Mouse (Mus musculus) heart, postnatal 14 days (tissue): ENCODE data around the gene Rag1. TPM values are rescaled to one million over a fixed set of nuclear protein-coding genes. Genes with fewer than 3 reads are reported as not detected.

Source experiments
- DNase-seq, 2 experiments: peaks; one replicate each; pipeline ENCODE4 v3.0.0; 2021 to 2022
- intact Hi-C: fragments of 180-260 bp; cut with DNase I; formaldehyde crosslinking; loops from one replicate; pipeline ENCODE4 v1.15.1; 2025
- total RNA-seq, 2 experiments: library from RNA; stranded (reverse); gene quantifications; 2 replicates each; pipeline ENCODE4 v1.2.3; 2021

Rag1 gene
- total RNA-seq, 2 experiments from 2014 or later = 1.1 to 29.2 TPM

DNA sequence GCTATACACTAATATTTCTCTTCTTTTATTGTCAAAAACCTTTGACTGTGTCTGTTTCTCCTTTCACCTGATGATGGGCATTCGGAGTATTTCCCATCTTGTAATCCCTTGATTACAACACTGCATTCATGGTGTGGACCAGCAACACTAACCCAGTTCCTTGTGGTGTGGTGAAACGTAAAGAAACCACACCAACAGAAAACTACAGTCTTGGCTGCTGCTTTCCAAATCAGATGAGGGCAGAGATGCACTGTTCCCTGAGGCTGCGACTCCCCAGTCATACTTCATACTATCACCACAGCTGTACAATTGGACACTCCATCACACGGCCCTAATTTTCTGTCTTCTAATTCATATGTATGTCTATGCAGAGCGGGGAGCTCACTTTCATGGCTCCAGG is 54.6 kb downstream of the Rag1 start:
- intact Hi-C loops = no loop called here
- DNase-seq = no peak

DNA sequence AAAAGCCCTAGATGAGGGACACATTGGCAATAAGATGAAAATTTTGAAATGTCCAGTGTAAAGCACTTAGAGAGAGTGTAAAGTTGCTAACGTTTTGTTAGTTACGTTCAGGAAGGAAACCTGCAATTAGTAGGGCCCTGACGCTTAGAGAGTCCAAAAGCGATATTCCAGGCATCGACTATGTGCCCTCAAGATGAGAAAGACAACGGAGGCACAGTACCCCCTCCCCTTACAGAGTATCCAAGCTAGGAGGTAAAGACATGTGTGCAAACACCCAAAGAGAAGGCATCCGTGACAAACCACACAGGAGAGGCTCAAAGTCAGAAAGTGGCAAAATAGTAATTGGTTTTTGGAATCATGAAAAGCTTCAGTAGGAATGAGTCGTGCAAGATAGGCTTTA is 56.4 kb downstream of the Rag1 start:
- no peak for DNase-seq
- intact Hi-C loops = no loop called here

DNA sequence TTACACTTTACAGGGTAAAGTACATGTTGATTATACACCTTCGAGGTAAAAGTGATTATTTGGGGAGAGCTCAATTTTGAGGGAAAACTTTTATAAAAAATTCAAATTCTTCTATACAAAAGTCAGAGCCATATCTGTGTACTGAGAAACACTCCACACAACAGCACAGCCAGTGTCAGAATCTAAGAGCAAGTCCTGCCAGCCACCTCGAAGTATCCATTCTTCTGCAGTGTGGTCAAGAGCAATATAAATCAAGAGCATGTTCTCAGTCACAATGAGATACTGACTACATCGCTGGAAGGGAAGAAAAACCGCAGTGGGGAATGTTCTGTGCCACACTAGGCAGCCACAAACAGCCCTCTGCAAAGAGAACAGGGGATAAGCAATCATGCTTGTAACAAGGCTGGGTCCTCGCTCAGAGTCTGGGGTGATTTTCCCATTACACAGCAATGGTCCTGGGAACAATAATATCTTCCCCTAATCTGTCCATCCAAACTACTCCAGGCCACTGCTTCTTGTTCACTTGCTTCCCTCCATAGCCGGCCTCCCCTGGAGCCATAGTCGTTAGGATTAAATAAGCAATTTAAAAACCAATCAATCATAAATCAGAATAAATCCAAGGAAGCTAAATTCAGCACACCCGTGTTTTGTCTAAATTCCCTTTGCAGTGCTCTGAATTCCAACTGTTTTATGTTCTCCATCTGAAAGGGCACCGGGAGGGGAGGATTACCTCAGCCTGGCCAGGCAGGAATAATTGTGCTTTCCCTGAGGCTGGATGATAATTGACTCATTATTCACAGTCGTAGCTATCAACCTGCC is 57.1 kb downstream of the Rag1 start:
- intact Hi-C loops = no loop called here
- DNase-seq = no peak

DNA sequence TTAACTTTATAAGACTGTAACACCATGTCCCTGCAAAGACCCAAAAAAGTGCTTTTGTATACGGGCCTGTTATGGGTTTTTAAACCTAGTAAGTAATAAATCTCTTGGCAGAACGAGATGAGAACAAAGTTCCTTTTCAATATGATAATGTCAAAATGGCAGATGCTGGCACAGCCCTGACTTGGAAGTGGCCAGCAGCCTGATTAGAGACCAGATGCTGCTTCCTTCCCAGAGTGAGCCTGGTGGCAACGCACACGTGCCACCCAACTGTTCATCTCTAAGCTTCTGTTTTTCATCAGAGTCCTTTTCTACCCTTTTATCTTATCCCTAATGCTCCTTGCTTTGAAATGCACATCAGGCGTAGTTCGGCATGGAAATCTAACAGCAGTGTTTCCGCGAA is 57.9 kb downstream of the Rag1 start:
- DNase-seq = no peak
- intact Hi-C loops = no loop called here

Other genes starting within 250 kb of the Rag1 start
- 1 to 10 TPM in 1 of 2 experiments, under 1 TPM in 1; 0.14 to 2.4 TPM for gene Rag2, start 24.8 kb downstream of the Rag1 start, total RNA-seq
- 10 to 100 TPM; 69.2 to 69.8 TPM for gene B230118H07Rik, start within 50 bp of the Rag1 start, total RNA-seq
- gene Traf6, start 28.9 kb upstream of the Rag1 start, total RNA-seq = 10 to 100 TPM; 10.7 to 11.5 TPM
- gene Prr5l, start 233.5 kb upstream of the Rag1 start, total RNA-seq = 1 to 10 TPM; 2.9 to 3.8 TPM
- gene Commd9, start 236.7 kb upstream of the Rag1 start, total RNA-seq = 10 to 100 TPM; 24.0 to 26.6 TPM